Mouse (Mus musculus): ENCODE measurements around the gene Grik4.

The Grik4 gene

GRCm38 (mm10) chr9:42612482-42612991, 331.8 kb downstream of the Grik4 start:
- no peak for DNase-seq (ENCODE audit: extremely low read depth, low read depth, low spot score)

DNA sequence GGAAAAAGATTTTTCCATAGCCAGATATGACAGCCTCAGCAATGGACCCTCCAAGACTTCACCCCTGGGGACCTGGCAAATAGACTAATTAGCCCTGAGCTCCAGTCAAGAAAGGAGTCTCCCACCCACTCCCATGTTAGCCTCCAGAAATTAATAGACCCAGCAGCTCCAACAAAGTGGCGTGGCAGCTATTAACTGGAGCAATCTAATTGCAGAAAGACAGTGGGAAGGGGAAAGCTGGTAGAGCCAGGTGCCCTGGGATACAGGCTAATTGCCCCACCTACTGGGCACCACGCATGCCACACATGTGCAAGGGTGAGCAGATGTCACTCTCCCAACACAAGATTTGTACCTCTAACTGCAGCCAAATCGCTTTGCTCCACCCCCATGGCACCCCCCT, 342.8 kb downstream of the Grik4 start:
- DNase-seq (ENCODE audit: extremely low read depth, low read depth, low spot score): no peak

DNA sequence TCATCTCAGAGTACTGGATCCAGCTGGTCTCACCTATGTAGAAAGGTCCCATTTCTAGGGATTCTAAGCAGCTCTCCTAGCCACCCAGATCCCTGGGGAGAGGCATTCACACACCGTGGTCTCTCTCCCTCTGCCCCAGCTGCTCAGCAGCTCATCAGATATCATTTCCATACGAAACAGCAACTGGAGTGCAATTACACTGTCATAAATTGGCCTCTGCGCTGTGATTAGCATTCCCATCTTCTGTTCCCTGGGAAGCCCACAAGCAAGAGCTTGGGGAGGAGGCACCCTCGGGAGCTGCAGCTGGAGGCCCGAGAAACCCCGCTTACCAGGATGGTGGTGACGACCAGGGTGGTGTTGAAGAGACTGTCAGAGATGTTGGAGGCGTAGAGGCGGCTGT, 346.8 kb downstream of the Grik4 start:
- DNase-seq (ENCODE audit: extremely low read depth, low read depth, low spot score): no peak

DNA sequence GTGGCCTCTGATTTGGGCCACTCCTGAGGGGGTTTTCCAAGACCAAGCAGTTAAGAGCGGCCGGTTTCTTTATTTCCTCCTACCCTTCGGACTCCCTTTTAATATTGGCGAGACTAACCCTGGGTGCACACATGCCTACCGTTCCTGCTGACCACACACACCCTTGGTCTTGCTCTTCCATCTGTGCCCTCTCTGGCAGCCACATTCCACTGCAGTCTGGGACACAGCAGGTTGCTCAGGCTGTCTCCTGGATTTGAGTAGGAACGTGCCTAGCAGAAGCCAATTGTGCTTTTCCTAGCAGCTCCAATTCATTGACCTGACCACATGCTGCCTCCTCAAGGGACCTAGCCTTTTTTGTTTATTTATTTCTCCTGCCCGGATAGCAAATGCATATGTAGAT, 365.8 kb downstream of the Grik4 start:
- DNase-seq (ENCODE audit: extremely low read depth, low read depth, low spot score): no peak

DNA sequence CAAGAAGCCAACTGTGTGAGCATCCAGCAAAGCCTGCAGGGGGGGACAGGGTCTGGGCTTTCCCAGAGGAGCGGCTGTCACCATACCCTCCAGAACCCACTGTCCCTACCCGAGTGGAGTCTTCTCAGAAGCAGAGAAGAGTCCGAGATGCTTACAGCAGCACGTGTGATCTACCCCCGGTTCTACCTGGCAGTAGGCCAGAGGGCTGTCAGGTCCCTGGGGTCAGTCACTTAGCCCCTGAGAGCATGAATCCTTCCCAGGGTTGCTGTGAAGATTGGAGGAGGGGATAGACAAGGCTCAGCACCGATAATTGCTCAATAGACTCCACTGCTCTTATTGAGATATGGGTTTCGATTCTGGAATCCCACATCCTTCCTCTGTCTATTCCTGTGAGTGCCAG, 366.2 kb downstream of the Grik4 start:
- DNase-seq (ENCODE audit: extremely low read depth, low read depth, low spot score): no peak

- DNase-seq (ENCODE audit: extremely low read depth, low read depth, low spot score): no peak
These were observed 370.5 kb downstream of the Grik4 start for GRCm38 (mm10) chr9:42573616-42574350.

DNA sequence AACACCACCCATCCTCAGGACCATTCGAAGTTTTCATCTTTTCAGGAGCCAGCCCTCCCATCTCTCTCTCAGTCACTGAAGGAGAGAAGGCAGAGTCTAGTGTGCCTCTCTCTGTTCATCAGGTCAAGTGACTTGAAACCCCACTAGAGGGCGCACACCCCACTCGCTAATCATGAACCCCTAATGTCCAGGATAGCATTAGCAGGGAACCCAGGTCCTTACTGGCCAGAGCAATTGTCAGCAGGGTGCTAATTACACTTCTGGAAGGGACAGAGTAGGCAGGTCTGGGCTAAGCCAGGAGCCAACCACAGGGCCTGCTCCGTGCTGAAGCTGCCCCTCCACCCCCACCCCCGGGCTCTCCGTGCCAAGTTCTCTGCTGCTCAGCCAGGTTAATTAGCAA, 371.1 kb downstream of the Grik4 start:
- DNase-seq (ENCODE audit: extremely low read depth, low read depth, low spot score): peak; percentile 8

DNA sequence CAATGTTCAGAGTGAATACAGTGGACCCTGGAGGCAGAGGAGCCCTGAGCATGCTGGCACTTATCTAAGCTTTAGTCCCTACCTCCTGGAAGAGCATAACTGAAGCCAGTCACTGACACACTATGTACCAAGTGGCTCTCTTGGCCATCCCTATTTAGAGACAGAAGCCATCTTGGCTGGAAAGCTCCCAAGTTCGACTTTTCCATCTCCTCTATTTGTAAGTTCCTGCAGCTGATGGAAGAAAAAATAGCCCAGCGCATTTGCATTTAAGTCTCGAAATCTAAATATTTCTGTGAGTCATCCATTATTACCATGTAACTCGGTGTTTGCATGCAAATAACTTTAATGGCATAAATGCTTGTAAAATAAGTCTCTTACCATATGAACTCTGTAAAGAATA, 378.4 kb downstream of the Grik4 start:
- no peak for DNase-seq (ENCODE audit: extremely low read depth, low read depth, low spot score)

DNA sequence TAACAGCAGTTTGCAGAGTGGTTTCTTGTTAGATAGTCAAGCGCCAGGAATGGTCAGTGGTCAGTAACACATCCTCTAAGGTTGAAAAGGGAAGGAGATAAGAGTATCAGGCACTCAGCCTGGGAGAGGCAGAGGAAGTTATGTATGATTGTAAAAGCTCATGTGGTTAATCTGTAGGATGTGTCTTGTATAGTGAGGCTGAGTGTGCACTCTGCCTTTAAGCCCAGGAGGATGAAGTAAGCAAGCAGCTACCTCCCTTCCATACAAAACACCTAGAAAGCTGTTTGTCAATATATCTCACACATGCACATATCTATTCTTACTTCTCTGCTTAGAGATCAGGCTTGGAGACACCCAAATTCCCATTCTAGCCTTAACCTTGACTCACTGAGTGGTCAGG, 389.1 kb downstream of the Grik4 start:
- no peak for DNase-seq (ENCODE audit: extremely low read depth, low read depth, low spot score)

GRCm38 (mm10) chr9:42550116-42550515, 394.2 kb downstream of the Grik4 start:
- no peak for DNase-seq (ENCODE audit: extremely low read depth, low read depth, low spot score)

GRCm38 (mm10) chr9:42548981-42549380, 395.3 kb downstream of the Grik4 start:
- no peak for DNase-seq (ENCODE audit: extremely low read depth, low read depth, low spot score)

GRCm38 (mm10) chr9:42544521-42544920, 399.8 kb downstream of the Grik4 start:
- DNase-seq (ENCODE audit: extremely low read depth, low read depth, low spot score): no peak

DNA sequence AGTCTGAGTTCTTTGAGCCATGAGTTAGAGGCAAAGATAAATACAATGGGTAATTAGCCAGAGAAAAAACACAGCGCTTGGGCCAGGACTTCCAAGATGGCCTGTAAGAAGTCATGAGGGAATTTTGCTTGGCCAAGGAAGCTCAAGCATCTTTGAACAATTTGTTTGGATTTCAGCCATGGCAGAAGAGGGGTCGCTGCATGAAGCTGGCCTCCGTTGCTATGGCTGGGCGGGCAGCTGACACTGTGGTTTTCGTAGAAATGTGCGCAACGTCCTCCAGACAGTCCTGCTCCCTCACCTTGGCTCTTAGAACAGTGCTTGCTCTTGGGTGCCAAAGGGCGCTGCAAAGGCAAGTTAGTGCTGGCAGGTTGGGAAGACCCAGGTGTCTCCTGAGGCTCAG, 410.8 kb downstream of the Grik4 start:
- no peak for DNase-seq (ENCODE audit: extremely low read depth, low read depth, low spot score)

- DNase-seq (ENCODE audit: extremely low read depth, low read depth, low spot score): no peak
These were observed 411.3 kb downstream of the Grik4 start for GRCm38 (mm10) chr9:42533041-42533440.

DNA sequence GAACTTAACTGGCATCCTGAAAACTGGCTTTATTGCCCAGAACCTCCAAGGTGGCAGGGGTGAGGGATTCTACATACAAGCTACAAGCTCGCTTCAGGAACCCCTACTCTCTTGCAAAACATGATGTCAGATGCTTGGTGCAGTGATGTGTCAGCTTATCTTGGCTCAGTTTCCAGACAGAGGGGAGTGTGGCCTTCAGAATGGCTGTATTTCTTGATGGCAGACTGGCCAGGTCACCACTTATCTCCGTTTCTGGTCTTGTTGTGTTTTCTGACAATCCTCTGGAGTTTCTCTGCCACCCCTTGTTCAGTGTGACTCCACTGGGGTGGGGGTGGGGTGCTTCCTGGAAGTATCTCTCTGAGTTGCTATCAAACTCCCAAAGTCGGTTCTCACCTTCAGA, 412.3 kb downstream of the Grik4 start:
- no peak for DNase-seq (ENCODE audit: extremely low read depth, low read depth, low spot score)

DNA sequence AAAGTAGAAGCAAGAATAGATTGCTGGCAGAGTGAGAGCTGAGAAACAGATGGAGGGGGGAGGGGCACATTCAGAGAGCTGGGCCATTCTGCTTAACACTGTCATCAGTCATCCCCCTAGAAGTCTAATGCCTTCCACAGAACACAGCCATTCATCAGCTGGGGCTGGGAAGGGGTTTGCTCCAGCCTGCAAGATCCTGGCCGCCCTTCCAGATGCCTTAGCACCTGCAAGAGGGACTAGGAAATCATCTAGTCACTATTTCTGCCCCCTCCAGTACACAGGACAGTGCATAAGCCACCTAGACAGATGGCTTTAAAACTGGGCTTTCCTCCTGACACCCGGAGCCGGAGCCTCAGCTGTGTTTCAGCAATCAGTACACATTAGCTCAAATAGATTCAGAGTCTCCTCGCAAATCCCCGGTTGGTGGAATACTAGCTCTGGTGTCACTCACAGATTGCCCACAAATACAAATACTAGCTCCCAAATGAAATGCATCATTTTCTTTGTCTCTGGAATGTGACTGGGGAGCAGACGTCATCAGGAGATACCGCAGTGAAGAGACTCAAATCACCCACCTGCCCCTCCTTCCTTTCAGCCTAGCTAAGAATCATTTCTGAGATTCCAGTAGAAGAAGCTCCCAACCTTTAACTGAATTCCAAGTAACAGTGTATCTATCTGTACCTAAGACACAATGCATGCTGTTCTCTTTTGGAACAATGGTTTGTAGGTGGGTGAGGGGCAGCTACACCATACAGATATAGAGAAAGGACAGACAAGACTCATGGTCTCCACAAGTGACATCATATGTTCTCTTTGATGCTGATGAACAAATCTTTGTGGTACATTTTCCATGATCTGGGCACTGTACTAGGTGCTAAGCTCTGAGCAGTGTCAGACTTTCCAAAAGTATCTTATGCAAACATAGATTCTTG, 413.8 kb downstream of the Grik4 start:
- DNase-seq (ENCODE audit: extremely low read depth, low read depth, low spot score): no peak

- DNase-seq (ENCODE audit: extremely low read depth, low read depth, low spot score): no peak
These were observed 423.7 kb downstream of the Grik4 start for GRCm38 (mm10) chr9:42520587-42521084.

DNA sequence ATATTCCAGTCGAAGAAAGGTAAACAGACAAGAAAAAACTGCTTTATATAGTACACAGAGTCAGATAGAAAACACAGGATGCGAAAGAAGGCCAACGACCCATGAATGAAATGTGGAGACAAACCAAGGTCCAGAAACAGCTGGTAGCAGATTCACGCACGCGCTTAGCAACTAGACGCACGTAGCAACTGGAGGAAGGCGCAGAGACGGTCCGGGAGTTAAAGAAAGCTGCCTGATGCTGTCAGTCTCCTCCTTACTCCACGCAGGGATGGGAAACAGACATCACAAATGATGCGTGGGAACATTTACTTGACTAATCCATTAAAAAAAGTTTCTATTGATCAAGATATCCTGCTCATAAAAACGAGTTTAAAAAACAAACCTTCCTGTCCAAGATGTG, 426.1 kb downstream of the Grik4 start:
- DNase-seq (ENCODE audit: extremely low read depth, low read depth, low spot score): no peak

- no peak for DNase-seq (ENCODE audit: extremely low read depth, low read depth, low spot score)
These were observed 431.1 kb downstream of the Grik4 start for GRCm38 (mm10) chr9:42513159-42513558.

DNA sequence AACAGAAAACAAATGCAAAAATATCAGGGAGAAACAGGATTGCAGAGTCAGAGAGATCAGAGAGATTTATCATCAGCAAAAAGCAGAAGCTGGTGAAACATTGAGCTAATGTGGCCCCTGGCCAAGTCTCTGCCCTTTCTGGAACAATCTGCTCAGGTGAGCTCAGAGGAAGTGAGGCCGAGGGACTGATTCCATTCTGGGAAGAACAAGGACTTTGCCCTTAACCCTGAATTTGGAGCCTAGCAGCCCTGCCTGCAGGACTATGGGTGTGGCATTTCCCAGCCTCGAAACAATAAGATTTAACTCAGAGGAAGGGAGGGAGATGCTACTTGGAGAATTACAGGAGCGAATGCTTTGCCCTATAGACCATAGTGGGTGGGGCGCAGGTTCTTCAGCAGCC, 432.0 kb downstream of the Grik4 start:
- no peak for DNase-seq (ENCODE audit: extremely low read depth, low read depth, low spot score)

GRCm38 (mm10) chr9:42508235-42508634, 436.1 kb downstream of the Grik4 start:
- DNase-seq (ENCODE audit: extremely low read depth, low read depth, low spot score): no peak

GRCm38 (mm10) chr9:42507709-42508108, 436.6 kb downstream of the Grik4 start, which contains the start of gene Tbcel:
Gene Tbcel (minus strand): TSS chr9:42507809.
- DNase-seq (ENCODE audit: extremely low read depth, low read depth, low spot score): no peak

Measured in fat pad, adult 2 months (tissue).